Mouse (Mus musculus): ENCODE data around the gene Dcst2. TPM values are rescaled to one million over a fixed set of nuclear protein-coding genes. Genes with fewer than 3 reads are reported as not detected.
A peak's percentile ranks its signal among the peaks of the same experiment; 100 is the strongest.

Gene Dcst2
- polyA plus RNA-seq (2014; fragmentation: Nextera tagmentation; extraction: Ambion mirVana) = 0.18 and 0.42 TPM in 2 replicates

DNA sequence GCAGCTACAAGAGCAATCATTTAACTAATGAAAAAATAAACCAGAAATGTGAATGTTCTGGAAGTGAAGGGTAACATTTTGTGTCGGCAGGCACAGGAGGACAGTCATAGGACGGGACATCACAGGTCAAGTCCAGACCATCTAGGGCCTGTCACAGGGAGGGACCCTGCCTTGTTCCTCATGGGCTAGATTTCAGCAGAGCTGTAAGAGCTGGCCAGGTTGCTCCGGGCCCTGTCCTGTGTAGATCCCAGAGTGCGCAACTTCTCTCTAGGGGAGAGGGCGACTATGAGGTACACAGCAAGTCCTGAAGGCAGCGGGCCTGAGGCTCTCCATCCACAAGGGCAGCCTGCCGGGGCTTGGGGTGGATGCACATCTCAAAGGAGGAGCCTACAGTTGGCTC lies at the start of gene Dcst2:
Dcst2 (plus strand) TSS at position 301 of the 400 bp plus-strand sequence.
- ATAC-seq (ENCODE audit: insufficient number of reproducible peaks, insufficient read depth, low FRiP score, low read depth) = no peak
- Histone ChIP-seq H3K27ac (ENCODE audit: low read length) (no peak within 1 kb of the TSS), H3K36me3 (ENCODE audit: control insufficient read depth, insufficient read depth, low read length) (no peaks in the 10 kb centered on the region), H3K9me3 (ENCODE audit: control insufficient read depth, low read depth, low read length) (no peaks in the 10 kb centered on the region), H3K9ac (replicated peaks; ENCODE audit: low read depth, low read length) (no peak within 1 kb of the TSS), H3K4me3 (ENCODE audit: low read depth, low read length) (no peak within 1 kb of the TSS), H3K4me1 (ENCODE audit: control insufficient read depth, insufficient read depth, low read length) (0 out of 2 replicates have a peak, but pooled peaks cover 4% of the 10 kb centered on the region), H3K4me2 (replicated peaks; ENCODE audit: low read depth, low read length) (no peak within 1 kb of the TSS), H3K27me3 (ENCODE audit: control insufficient read depth, insufficient read depth, low read length) (no peaks in the 10 kb centered on the region)
- 81% methylated on average over 7 of the region's 7 CpGs for WGBS

DNA sequence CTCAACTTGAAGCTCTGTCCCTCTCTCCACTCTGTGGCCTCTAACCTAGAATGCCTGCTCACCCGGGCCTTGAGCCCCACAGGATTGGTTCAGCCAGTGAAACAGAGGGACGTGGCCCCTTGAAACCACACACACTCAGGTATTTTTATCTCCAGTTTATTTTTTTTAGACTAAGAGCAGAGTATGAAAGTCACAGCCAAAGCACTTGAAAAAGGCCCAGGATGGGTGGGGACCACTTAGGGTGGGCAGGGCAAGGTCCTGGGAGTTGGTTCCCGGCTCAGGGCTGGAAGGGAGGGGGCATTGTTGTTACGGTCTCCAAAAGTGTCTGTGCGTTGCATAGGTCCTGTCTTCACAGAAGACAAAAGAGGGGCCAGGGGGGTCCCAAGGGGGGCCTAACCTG lies 47.4 kb upstream of the Dcst2 start:
- WGBS = 54% methylated on average over 5 of the region's 5 CpGs
- no peak overlapping the region for H3K27ac ChIP-seq (ENCODE audit: low read length)
- H3K36me3 ChIP-seq (ENCODE audit: control insufficient read depth, insufficient read depth, low read length) = no peaks in the 10 kb centered on the region
- no peak overlapping the region for H3K4me2 ChIP-seq (replicated peaks; ENCODE audit: low read depth, low read length)
- H3K9ac ChIP-seq (replicated peaks; ENCODE audit: low read depth, low read length) = no peak overlapping the region
- no peak for ATAC-seq (ENCODE audit: insufficient number of reproducible peaks, insufficient read depth, low FRiP score, low read depth)
- H3K27me3 ChIP-seq (ENCODE audit: control insufficient read depth, insufficient read depth, low read length) = peaks cover 11% of the 10 kb centered on the region; the same call in 1 of the 2 replicates
- H3K4me3 ChIP-seq (ENCODE audit: low read depth, low read length) = no peak overlapping the region
- peaks cover 30% of the 10 kb centered on the region for H3K4me1 ChIP-seq (ENCODE audit: control insufficient read depth, insufficient read depth, low read length)
- H3K9me3 ChIP-seq (ENCODE audit: control insufficient read depth, low read depth, low read length) = no peaks in the 10 kb centered on the region

DNA sequence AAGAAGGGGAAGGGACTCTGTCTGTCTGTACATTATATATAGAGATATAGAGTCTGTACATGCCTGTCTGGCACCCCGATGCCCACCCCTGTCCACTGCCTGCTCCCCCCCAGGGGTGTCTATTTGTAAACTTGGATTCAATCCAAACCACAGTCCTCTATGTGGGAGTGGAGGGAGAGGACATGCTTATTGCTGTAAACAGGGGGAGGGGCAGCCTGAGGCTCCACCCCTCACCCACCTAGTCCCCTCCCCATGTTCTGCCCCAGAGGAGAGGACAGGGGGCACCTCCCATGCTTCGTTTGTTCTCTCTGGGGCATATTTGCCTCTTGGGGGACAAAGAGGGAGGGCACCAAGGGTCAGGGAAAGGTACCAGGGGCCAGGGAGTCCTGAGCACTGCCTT lies 47.0 kb upstream of the Dcst2 start:
- Histone ChIP-seq H3K27me3 (ENCODE audit: control insufficient read depth, insufficient read depth, low read length) (peaks cover 11% of the 10 kb centered on the region; the same call in 1 of the 2 replicates), H3K4me2 (replicated peaks; ENCODE audit: low read depth, low read length) (peak overlapping the region; percentile 69), H3K36me3 (ENCODE audit: control insufficient read depth, insufficient read depth, low read length) (no peaks in the 10 kb centered on the region), H3K27ac (ENCODE audit: low read length) (no peak overlapping the region), H3K9me3 (ENCODE audit: control insufficient read depth, low read depth, low read length) (no peaks in the 10 kb centered on the region), H3K4me1 (ENCODE audit: control insufficient read depth, insufficient read depth, low read length) (peaks cover 35% of the 10 kb centered on the region), H3K9ac (replicated peaks; ENCODE audit: low read depth, low read length) (no peak overlapping the region), H3K4me3 (ENCODE audit: low read depth, low read length) (peak overlapping the region; percentile 29; the same call in 1 of the 2 replicates)
- ATAC-seq (ENCODE audit: insufficient number of reproducible peaks, insufficient read depth, low FRiP score, low read depth) = no peak
- WGBS = 44% methylated on average over 2 of the region's 2 CpGs

DNA sequence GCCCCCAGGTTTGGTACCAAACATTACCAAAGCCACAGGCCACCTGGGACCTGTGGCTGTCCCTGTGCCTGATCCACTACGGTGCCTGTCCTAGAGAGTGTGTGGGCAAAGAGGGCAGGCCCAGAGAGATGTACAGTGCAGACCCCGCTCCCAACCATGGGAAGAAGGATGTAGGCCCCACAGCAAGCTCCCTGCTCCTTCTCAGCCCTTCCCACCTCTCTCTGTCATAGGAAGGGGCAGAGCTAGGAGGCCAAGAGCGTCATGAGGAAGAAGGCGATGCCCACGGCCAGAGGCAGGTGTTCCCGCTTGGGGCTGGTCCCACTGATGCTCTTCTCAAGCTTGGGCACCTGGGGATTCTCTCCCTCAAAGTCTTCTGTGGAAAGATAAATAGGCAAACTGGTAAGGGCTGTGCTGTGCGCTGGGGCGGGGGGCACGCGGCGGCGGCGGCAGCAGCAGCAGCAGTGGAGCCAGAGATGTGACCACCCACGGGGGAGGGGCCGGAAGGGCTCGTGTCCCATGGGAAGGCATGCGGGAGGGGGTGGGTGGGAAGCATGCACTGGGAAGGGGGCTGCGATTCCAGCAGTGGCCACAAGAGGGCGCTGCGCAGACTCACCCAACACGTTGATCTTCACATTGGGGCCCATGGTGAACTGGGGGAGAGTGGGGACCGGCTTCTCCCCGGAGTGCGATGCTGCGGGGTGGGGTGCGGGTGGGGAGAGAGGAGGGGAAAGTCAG lies 46.4 kb upstream of the Dcst2 start:
- no peak overlapping the region for H3K9ac ChIP-seq (replicated peaks; ENCODE audit: low read depth, low read length)
- peak overlapping the region; percentile 69 for H3K4me2 ChIP-seq (replicated peaks; ENCODE audit: low read depth, low read length)
- no peak overlapping the region for H3K27ac ChIP-seq (ENCODE audit: low read length)
- H3K27me3 ChIP-seq (ENCODE audit: control insufficient read depth, insufficient read depth, low read length) = peaks cover 12% of the 10 kb centered on the region; the same call in 1 of the 2 replicates
- WGBS = 7% methylated on average over 26 of the region's 26 CpGs
- no peaks in the 10 kb centered on the region for H3K9me3 ChIP-seq (ENCODE audit: control insufficient read depth, low read depth, low read length)
- no peaks in the 10 kb centered on the region for H3K36me3 ChIP-seq (ENCODE audit: control insufficient read depth, insufficient read depth, low read length)
- ATAC-seq (ENCODE audit: insufficient number of reproducible peaks, insufficient read depth, low FRiP score, low read depth) = no peak
- peaks cover 40% of the 10 kb centered on the region for H3K4me1 ChIP-seq (ENCODE audit: control insufficient read depth, insufficient read depth, low read length)
- H3K4me3 ChIP-seq (ENCODE audit: low read depth, low read length) = peak overlapping the region; percentile 29

DNA sequence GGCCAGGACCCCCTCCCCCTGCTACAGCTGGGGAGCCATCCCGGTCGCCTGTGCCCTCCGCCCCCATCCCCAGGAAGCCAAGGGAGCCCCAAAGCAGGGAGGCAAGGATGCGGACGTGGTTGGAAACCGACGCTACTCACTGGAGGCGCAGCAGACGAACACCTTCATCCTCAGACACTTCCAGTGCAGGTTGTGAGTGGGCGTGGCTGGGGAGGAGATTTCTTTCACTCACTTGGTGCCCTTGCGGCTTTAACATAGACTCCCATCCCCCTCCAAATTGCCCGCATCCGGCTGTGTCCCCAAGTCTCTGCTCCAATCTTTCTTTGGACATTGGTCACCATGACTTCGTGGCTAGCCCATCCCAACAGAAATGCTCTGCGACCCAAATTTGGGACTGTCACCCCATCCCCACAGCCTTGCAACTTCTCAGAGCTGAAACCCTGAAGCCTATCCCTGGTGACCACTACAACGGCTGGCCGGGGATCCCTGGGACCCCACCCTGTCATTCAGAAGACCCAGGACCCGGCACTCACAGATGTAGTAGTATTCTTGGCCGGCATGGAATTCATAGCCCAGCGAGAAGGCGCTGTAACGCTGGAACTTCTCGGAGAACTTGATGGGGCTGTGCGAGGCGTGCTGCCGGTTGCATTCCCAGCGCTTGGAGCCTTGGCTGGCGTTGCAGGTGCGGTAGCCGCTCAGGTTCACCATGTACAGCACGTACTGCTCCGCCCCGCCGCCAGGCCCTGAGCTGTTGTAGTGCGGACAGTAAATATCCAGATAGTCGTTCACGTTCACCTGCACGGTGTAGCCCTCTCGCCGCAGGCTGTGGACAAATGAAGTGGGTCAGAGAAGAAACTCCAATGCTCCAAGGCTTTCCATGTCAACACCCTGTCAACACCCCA lies 45.6 kb upstream of the Dcst2 start:
- H3K4me2 ChIP-seq (replicated peaks; ENCODE audit: low read depth, low read length) = peak overlapping the region; percentile 69
- H3K27ac ChIP-seq (ENCODE audit: low read length) = no peak overlapping the region
- H3K27me3 ChIP-seq (ENCODE audit: control insufficient read depth, insufficient read depth, low read length) = peaks cover 15% of the 10 kb centered on the region; the same call in 1 of the 2 replicates
- H3K36me3 ChIP-seq (ENCODE audit: control insufficient read depth, insufficient read depth, low read length) = no peaks in the 10 kb centered on the region
- ATAC-seq (ENCODE audit: insufficient number of reproducible peaks, insufficient read depth, low FRiP score, low read depth) = peak; percentile 16; the same call in 1 of the 2 replicates
- peak overlapping the region; percentile 29 for H3K4me3 ChIP-seq (ENCODE audit: low read depth, low read length)
- whole genome bisulfite sequencing = 13% methylated on average over 40 of the region's 40 CpGs
- no peaks in the 10 kb centered on the region for H3K9me3 ChIP-seq (ENCODE audit: control insufficient read depth, low read depth, low read length)
- H3K9ac ChIP-seq (replicated peaks; ENCODE audit: low read depth, low read length) = no peak overlapping the region
- H3K4me1 ChIP-seq (ENCODE audit: control insufficient read depth, insufficient read depth, low read length) = peaks cover 48% of the 10 kb centered on the region

DNA sequence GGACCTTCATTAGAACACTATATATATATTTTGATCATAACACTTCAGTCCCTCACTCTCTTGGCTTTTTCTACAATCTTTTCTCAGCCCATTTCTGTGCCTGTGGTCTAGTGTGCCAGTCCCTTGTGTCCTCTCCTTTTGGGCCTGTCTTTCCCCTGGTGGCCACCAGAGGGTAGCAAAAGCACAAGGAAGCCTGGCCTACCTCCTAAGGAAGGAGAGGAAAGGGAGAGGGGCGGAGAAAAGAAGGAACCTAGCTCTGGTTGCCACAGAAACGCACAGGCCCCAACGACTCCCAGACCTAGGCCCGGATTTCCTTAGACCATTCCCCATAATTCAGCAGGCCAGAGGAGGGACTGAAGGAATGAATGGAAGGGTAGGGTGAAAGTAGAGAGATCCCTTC lies 44.9 kb upstream of the Dcst2 start:
- peak overlapping the region; percentile 69; the same call in 1 of the 2 replicates for H3K4me2 ChIP-seq (replicated peaks; ENCODE audit: low read depth, low read length)
- no peaks in the 10 kb centered on the region for H3K36me3 ChIP-seq (ENCODE audit: control insufficient read depth, insufficient read depth, low read length)
- no peak overlapping the region for H3K27ac ChIP-seq (ENCODE audit: low read length)
- H3K4me3 ChIP-seq (ENCODE audit: low read depth, low read length) = peak overlapping the region; percentile 29; the same call in 1 of the 2 replicates
- ATAC-seq (ENCODE audit: insufficient number of reproducible peaks, insufficient read depth, low FRiP score, low read depth) = peak; percentile 34; the same call in 1 of the 2 replicates
- 0% methylated on average over 4 of the region's 4 CpGs for WGBS
- no peak overlapping the region for H3K9ac ChIP-seq (replicated peaks; ENCODE audit: low read depth, low read length)
- no peaks in the 10 kb centered on the region for H3K9me3 ChIP-seq (ENCODE audit: control insufficient read depth, low read depth, low read length)
- H3K27me3 ChIP-seq (ENCODE audit: control insufficient read depth, insufficient read depth, low read length) = peaks cover 15% of the 10 kb centered on the region; the same call in 1 of the 2 replicates
- peaks cover 53% of the 10 kb centered on the region for H3K4me1 ChIP-seq (ENCODE audit: control insufficient read depth, insufficient read depth, low read length)

DNA sequence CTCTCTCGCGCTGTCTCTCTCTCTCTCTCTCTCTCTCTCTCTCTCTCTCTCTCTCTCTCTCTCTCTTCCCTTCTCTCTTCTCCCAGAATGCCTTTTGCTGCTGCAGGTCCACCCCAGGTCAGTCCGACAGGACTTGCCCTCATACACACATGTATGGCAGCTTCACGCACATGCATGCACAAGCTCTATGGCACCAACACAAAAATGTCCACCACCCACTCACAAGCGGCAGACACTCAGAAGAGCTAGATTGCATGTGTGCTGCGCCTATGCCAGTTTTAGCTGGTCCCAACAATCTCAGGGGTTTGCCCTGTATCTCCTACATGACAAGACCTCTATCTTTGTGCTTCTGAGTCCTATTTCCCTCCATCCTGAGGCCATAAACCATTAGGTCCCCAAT lies 44.5 kb upstream of the Dcst2 start:
- ATAC-seq (ENCODE audit: insufficient number of reproducible peaks, insufficient read depth, low FRiP score, low read depth) = no peak
- no peak overlapping the region for H3K27ac ChIP-seq (ENCODE audit: low read length)
- H3K4me3 ChIP-seq (ENCODE audit: low read depth, low read length) = no peak overlapping the region
- no peak overlapping the region for H3K9ac ChIP-seq (replicated peaks; ENCODE audit: low read depth, low read length)
- 52% methylated on average over 6 of the region's 6 CpGs for whole genome bisulfite sequencing
- no peaks in the 10 kb centered on the region for H3K9me3 ChIP-seq (ENCODE audit: control insufficient read depth, low read depth, low read length)
- peaks cover 15% of the 10 kb centered on the region; the same call in 1 of the 2 replicates for H3K27me3 ChIP-seq (ENCODE audit: control insufficient read depth, insufficient read depth, low read length)
- no peaks in the 10 kb centered on the region for H3K36me3 ChIP-seq (ENCODE audit: control insufficient read depth, insufficient read depth, low read length)
- no peak overlapping the region for H3K4me2 ChIP-seq (replicated peaks; ENCODE audit: low read depth, low read length)
- H3K4me1 ChIP-seq (ENCODE audit: control insufficient read depth, insufficient read depth, low read length) = peaks cover 57% of the 10 kb centered on the region

DNA sequence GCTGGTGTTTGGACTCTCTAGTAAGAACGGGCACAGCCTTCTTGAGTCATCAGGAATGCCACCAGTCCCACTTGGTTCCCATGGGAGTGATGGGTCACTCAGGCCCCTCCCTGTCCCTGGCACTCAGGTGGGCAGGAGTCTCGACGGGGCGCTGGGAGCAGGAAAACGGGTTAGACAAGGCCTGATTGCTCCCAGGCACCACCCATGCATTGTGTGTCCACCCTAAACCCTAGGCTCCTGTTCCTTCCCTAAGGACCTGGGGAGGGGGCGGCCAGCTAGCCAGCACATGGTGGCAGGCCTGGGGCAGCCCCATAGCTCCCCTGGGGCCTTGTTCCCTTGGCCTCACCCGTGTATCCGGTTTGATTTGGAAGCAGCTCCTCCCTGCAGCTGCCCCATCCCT lies 43.5 kb upstream of the Dcst2 start:
- Histone ChIP-seq H3K36me3 (ENCODE audit: control insufficient read depth, insufficient read depth, low read length) (no peaks in the 10 kb centered on the region), H3K4me3 (ENCODE audit: low read depth, low read length) (no peak overlapping the region), H3K9ac (replicated peaks; ENCODE audit: low read depth, low read length) (no peak overlapping the region), H3K9me3 (ENCODE audit: control insufficient read depth, low read depth, low read length) (no peaks in the 10 kb centered on the region), H3K4me1 (ENCODE audit: control insufficient read depth, insufficient read depth, low read length) (peaks cover 59% of the 10 kb centered on the region), H3K27me3 (ENCODE audit: control insufficient read depth, insufficient read depth, low read length) (peaks cover 15% of the 10 kb centered on the region; the same call in 1 of the 2 replicates), H3K4me2 (replicated peaks; ENCODE audit: low read depth, low read length) (no peak overlapping the region), H3K27ac (ENCODE audit: low read length) (no peak overlapping the region)
- no peak for ATAC-seq (ENCODE audit: insufficient number of reproducible peaks, insufficient read depth, low FRiP score, low read depth)
- WGBS = 72% methylated on average over 8 of the region's 8 CpGs
